Comparison of ENCODE assay signal across 7 mouse cellular contexts in the genomic region with DNA sequence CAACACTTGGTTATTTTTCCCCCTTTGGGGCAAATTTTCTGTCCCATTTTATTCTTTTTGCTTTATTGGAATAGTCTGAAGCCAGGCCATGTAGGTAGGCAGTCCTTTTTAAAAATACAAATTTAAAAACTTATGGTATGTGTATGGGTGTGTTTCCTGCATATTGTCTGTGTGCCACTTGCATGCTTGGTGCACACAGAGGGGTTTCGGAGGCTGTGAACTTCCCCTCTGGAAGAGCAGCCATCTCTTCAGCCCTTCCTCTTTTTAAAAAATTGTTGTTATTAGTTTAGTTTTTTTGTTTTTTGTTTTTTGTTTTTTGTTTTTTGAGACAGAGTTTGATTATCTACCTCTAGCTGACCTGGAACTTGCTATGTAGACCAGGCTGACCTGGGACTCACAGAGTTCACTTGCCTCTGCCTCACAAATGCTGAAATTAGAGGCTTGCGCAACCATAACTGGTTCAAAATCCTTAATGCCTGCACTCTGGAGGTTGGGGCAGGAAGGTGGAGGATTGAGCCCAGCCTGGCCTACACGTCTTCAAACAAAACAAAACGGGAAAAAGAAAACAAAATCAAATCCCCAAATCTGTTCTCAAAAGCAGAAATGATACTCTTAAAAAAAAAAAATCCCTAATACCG. TPM values are rescaled to one million over a fixed set of nuclear protein-coding genes. Genes with fewer than 3 reads are reported as not detected.
DNase-seq lines count a peak whose midpoint lies in the region; ATAC-seq and TF ChIP-seq lines count a peak whose summit lies in the region.

No protein-coding gene starts in this region.

- no peak for TF ChIP-seq CTCF in CH12.LX (conservative IDR thresholded peaks at IDR 0.05 in 1 of 2, IDR thresholded peaks at IDR 0.05 in 1 of 2; ENCODE audit: low read depth in 2 of 2, low read length in 2 of 2)
- no peak for TF ChIP-seq CTCF in lung, postnatal 0 days (IDR thresholded peaks at IDR 0.05)

- in situ Hi-C loops in CH12.LX (cut with MboI; ENCODE audit: low pct_ligation_motif_present, low pct_unique_long_range_greater_than_20kb, low sequenced_read_pairs): no loop called here

- H3K27me3 ChIP-seq in CH12.LX (replicated peaks): no peaks in the 10 kb centered on the region
- H3K27me3 ChIP-seq in heart, embryonic 15.5 days: no peaks in the 10 kb centered on the region
- no peaks in the 10 kb centered on the region for H3K27me3 ChIP-seq in lung, postnatal 0 days (replicated peaks; ENCODE audit: insufficient read depth, low read length)

- TF ChIP-seq EP300 in CH12.LX (IDR thresholded peaks at IDR 0.05; ENCODE audit: low read length): no peak
- no peak for TF ChIP-seq EP300 in lung, postnatal 0 days (IDR thresholded peaks at IDR 0.05)

- 39% methylated on average over 5 of the region's 5 CpGs for WGBS in heart, embryonic 15.5 days
- WGBS in lung, postnatal 0 days: 34% methylated on average over 5 of the region's 5 CpGs

- H3K4me1 ChIP-seq in CH12.LX (ENCODE audit: control insufficient read depth in 1 of 2, insufficient read depth in 2 of 2): peaks cover 0 to 21% of the 10 kb centered on the region in 2 experiments; a peak in 3 of 4 replicates
- H3K4me1 ChIP-seq in heart, embryonic 15.5 days (replicated peaks): peaks cover 6% of the 10 kb centered on the region
- no peaks in the 10 kb centered on the region for H3K4me1 ChIP-seq in lung, postnatal 0 days (ENCODE audit: insufficient read depth, low read depth, low read length)

- no peak for TF ChIP-seq RAD21 in CH12.LX (IDR thresholded peaks at IDR 0.05; ENCODE audit: low read depth, low read length)

- TF ChIP-seq POLR2A in CH12.LX (IDR thresholded peaks at IDR 0.05; ENCODE audit: low read depth, low read length): no peak

- H3K79me2 ChIP-seq in CH12.LX (replicated peaks; ENCODE audit: control insufficient read depth, extremely low read depth, insufficient read depth, poor library complexity, severe bottlenecking): no peaks in the 10 kb centered on the region

- H3K4me2 ChIP-seq in CH12.LX (ENCODE audit: insufficient read depth, low read depth, poor library complexity, severe bottlenecking): peak overlapping the region; percentile 92
- peak overlapping the region; percentile 92 for H3K4me2 ChIP-seq in heart, embryonic 15.5 days
- H3K4me2 ChIP-seq in lung, postnatal 0 days (replicated peaks; ENCODE audit: low read depth, low read length): peak overlapping the region; percentile 81

- H3K27ac ChIP-seq in CH12.LX (ENCODE audit: insufficient read depth, low read depth): no peak overlapping the region
- H3K27ac ChIP-seq in heart, embryonic 15.5 days: peak overlapping the region; percentile 69
- 0 out of 2 replicates have a peak overlapping the region, but pooled peaks have one; percentile 15 for H3K27ac ChIP-seq in lung, postnatal 0 days (ENCODE audit: low read length)

- no peak for ATAC-seq in heart, embryonic 15.5 days (replicated peaks; ENCODE audit: insufficient number of reproducible peaks, insufficient read depth, low FRiP score, low read depth)
- ATAC-seq in lung, postnatal 0 days: no peak

- H3K9me3 ChIP-seq in CH12.LX (replicated peaks; ENCODE audit: low read length): no peaks in the 10 kb centered on the region
- H3K9me3 ChIP-seq in heart, embryonic 15.5 days (replicated peaks): no peaks in the 10 kb centered on the region
- H3K9me3 ChIP-seq in lung, postnatal 0 days (ENCODE audit: low read length): no peaks in the 10 kb centered on the region

- dilution Hi-C loops in CH12.LX (cut with MboI; ENCODE audit: extremely low pct_ligation_motif_present, extremely low pct_unique_long_range_greater_than_20kb, low sequenced_read_pairs): no loop called here

- DNase-seq in B cell, adult 2 months: peak; percentile 21 to 29
- DNase-seq in CH12.LX (ENCODE audit: extremely low read depth): no peak
- peak; percentile 19 for DNase-seq in lung, postnatal 0 days (ENCODE audit: low spot score)
- DNase-seq in retina, postnatal 1 day: no peak
- no peak for DNase-seq in urinary bladder, postnatal 10 days (ENCODE audit: low spot score)
- no peak for DNase-seq in ovary, postnatal 10 days (ENCODE audit: low spot score)

- no peak overlapping the region for H3K9ac ChIP-seq in CH12.LX (ENCODE audit: insufficient read depth, low read depth)
- peak overlapping the region; percentile 76; the same call in 1 of the 2 replicates for H3K9ac ChIP-seq in heart, embryonic 15.5 days
- no peak overlapping the region for H3K9ac ChIP-seq in lung, postnatal 0 days (replicated peaks; ENCODE audit: low read depth)

- no peak overlapping the region for H3K4me3 ChIP-seq in CH12.LX (replicated peaks in 1 of 3; ENCODE audit: low read depth in 2 of 3, low read length in 2 of 3, poor library complexity in 1 of 3)
- peak overlapping the region; percentile 65 for H3K4me3 ChIP-seq in heart, embryonic 15.5 days
- H3K4me3 ChIP-seq in lung, postnatal 0 days (ENCODE audit: low read depth, low read length): peak overlapping the region; percentile 39; the same call in 1 of the 2 replicates

- H3K36me3 ChIP-seq in CH12.LX (replicated peaks in 1 of 2; ENCODE audit: control insufficient read depth in 1 of 2, insufficient read depth in 1 of 2, low read length in 1 of 2): no peaks in the 10 kb centered on the region
- no peaks in the 10 kb centered on the region for H3K36me3 ChIP-seq in heart, embryonic 15.5 days
- H3K36me3 ChIP-seq in lung, postnatal 0 days (ENCODE audit: insufficient read depth, low read length): no peaks in the 10 kb centered on the region

TF ChIP-seq in CH12.LX, 34 proteins besides CTCF, POLR2A, EP300 and RAD21:
- TF ChIP-seq ZNF384 (IDR thresholded peaks at IDR 0.05; ENCODE audit: low read depth, low read length) (peak; percentile 35; the same call in 1 of the 2 replicates), POLR2AphosphoS2 (IDR thresholded peaks at IDR 0.05; ENCODE audit: low read depth, low read length) (no peak)

RNA-seq across cellular contexts. Expression of a gene that starts 0.8 kb away (rescaled TPM):
- total RNA-seq in CH12.LX (2012; rRNA removed) (not detected in 2 replicates), CH12.LX (2014; rRNA removed) (not detected in 2 replicates)
- not detected in 2 replicates for polyA plus RNA-seq in CH12.LX (2012; ENCODE audit: insufficient read length, low read depth)
- polyA plus RNA-seq in heart, embryonic 15.5 days (2015; fragmentation: Nextera tagmentation; extraction: Ambion mirVana): 10.7 and 12.1 TPM in 2 replicates
- polyA plus RNA-seq in lung, postnatal 0 days (2015; fragmentation: Nextera tagmentation; extraction: Ambion mirVana): 5.2 and 5.4 TPM in 2 replicates

RNA-seq across cellular contexts. Expression of a gene that starts 36.4 kb away (rescaled TPM):
- 0.08 and 0.13 TPM in 2 replicates for total RNA-seq in CH12.LX (2012; rRNA removed)
- 0.09 TPM in 1 of 2 replicates, not detected in the other for total RNA-seq in CH12.LX (2014; rRNA removed)
- 0.12 TPM in 1 of 2 replicates, not detected in the other for polyA plus RNA-seq in CH12.LX (2012; ENCODE audit: insufficient read length, low read depth)
- polyA plus RNA-seq in heart, embryonic 15.5 days (2015; fragmentation: Nextera tagmentation; extraction: Ambion mirVana): 3.8 and 4.6 TPM in 2 replicates
- 2.6 and 4.6 TPM in 2 replicates for polyA plus RNA-seq in lung, postnatal 0 days (2015; fragmentation: Nextera tagmentation; extraction: Ambion mirVana)

RNA-seq across cellular contexts. Expression of a gene that starts 51.0 kb away (rescaled TPM):
- total RNA-seq in CH12.LX (2012; rRNA removed) (21.8 and 29.3 TPM in 2 replicates), CH12.LX (2014; rRNA removed) (23.6 and 24.9 TPM in 2 replicates)
- 72.0 and 85.8 TPM in 2 replicates for polyA plus RNA-seq in CH12.LX (2012; ENCODE audit: insufficient read length, low read depth)
- polyA plus RNA-seq in heart, embryonic 15.5 days (2015; fragmentation: Nextera tagmentation; extraction: Ambion mirVana): 7.3 and 8.3 TPM in 2 replicates
- 4.2 and 4.7 TPM in 2 replicates for polyA plus RNA-seq in lung, postnatal 0 days (2015; fragmentation: Nextera tagmentation; extraction: Ambion mirVana)

RNA-seq across cellular contexts. Expression of a gene that starts 59.1 kb away (rescaled TPM):
- total RNA-seq in CH12.LX (2012; rRNA removed): 3.4 and 3.5 TPM in 2 replicates
- 0.67 and 0.89 TPM in 2 replicates for total RNA-seq in CH12.LX (2014; rRNA removed)
- 1.6 and 1.7 TPM in 2 replicates for polyA plus RNA-seq in CH12.LX (2012; ENCODE audit: insufficient read length, low read depth)
- polyA plus RNA-seq in heart, embryonic 15.5 days (2015; fragmentation: Nextera tagmentation; extraction: Ambion mirVana): 0.13 and 0.57 TPM in 2 replicates
- polyA plus RNA-seq in lung, postnatal 0 days (2015; fragmentation: Nextera tagmentation; extraction: Ambion mirVana): 0.36 and 0.50 TPM in 2 replicates

Comparison
In these comparisons a context has a peak if more than half of its experiments do, and no peak if none do; other contexts are left out.
1. DNase-seq: peak in B cell, adult 2 months (2 of 2) and lung, postnatal 0 days (single experiment); none in CH12.LX (single experiment), retina, postnatal 1 day (single experiment), urinary bladder, postnatal 10 days (single experiment) and ovary, postnatal 10 days (single experiment).
2. H3K4me3 ChIP-seq: peak in heart, embryonic 15.5 days (single experiment) and lung, postnatal 0 days (single experiment); none in CH12.LX (0 of 3).
3. Peak in every context shown above with its lines, with median percentiles within 50 percentile points of each other: H3K4me2 ChIP-seq.